Mouse (Mus musculus) MEL (cell line): ENCODE data around the gene Gla. TPM values are rescaled to one million over a fixed set of nuclear protein-coding genes. Genes with fewer than 3 reads are reported as not detected.

Experiments used
- DNase-seq: peaks from one replicate; pipeline ENCODE4 v3.0.0; 2011; ENCODE audit warnings: low read depth, low spot score
- H3K27ac ChIP-seq: 2 replicates; pipeline ENCODE4 v1.5.1; 2012; ENCODE audit warnings: low read depth, mild to moderate bottlenecking, control low read depth, low read length, moderate library complexity; ENCODE audit not compliant: control insufficient read depth
- H3K27me3 ChIP-seq, 2 experiments: fragments of 150-350 bp in 1 of 2; sonication (generic) in 1 of 2; 2 replicates each; pipeline ENCODE4 v1.6.1; 2012; ENCODE audit warnings: low read length in 2 of 2, mild to moderate bottlenecking in 2 of 2, improper control_type of control experiment in 1 of 2, moderate library complexity in 1 of 2; ENCODE audit not compliant: insufficient read depth in 2 of 2, control insufficient read depth in 1 of 2
- H3K36me3 ChIP-seq, 2 experiments: 2 replicates each; pipeline ENCODE4 v1.6.1; 2012 to 2014; ENCODE audit warnings: low read length in 2 of 2, improper control_type of control experiment in 1 of 2, inconsistent platforms in 1 of 2, mild to moderate bottlenecking in 1 of 2; ENCODE audit not compliant: insufficient read depth in 2 of 2, control insufficient read depth in 1 of 2
- H3K4me1 ChIP-seq, 2 experiments: fragments of 150-350 bp in 1 of 2; sonication (generic) in 1 of 2; 2 replicates each; pipeline ENCODE4 v1.6.1; 2012; ENCODE audit warnings: low read length in 2 of 2, improper control_type of control experiment in 1 of 2, mild to moderate bottlenecking in 1 of 2; ENCODE audit not compliant: insufficient read depth in 2 of 2, control insufficient read depth in 1 of 2
- H3K4me3 ChIP-seq, 2 experiments: fragments of 150-350 bp in 1 of 2; sonication (generic) in 1 of 2; 2 replicates each; pipeline ENCODE4 v1.5.1; 2012; ENCODE audit warnings: low read depth in 2 of 2, low read length in 2 of 2, mild to moderate bottlenecking in 2 of 2, moderate library complexity in 2 of 2, control low read depth in 1 of 2, improper control_type of control experiment in 1 of 2; ENCODE audit not compliant: control insufficient read depth in 1 of 2, insufficient read depth in 1 of 2
- H3K79me2 ChIP-seq: 2 replicates; pipeline ENCODE4 v1.6.1; 2012; ENCODE audit warnings: mild to moderate bottlenecking, low read length, moderate library complexity; ENCODE audit not compliant: control insufficient read depth, poor library complexity, insufficient read depth
- H3K9ac ChIP-seq: 2 replicates; pipeline ENCODE4 v1.6.1; 2012; ENCODE audit warnings: low read depth, mild to moderate bottlenecking, control low read depth, low read length, moderate library complexity; ENCODE audit not compliant: control insufficient read depth, poor library complexity, severe bottlenecking
- H3K9me3 ChIP-seq: fragments of 150-350 bp; sonication (generic); replicated peaks from 2 replicates; pipeline ENCODE4 v1.6.1; 2012; ENCODE audit warnings: mild to moderate bottlenecking, low read length, improper control_type of control experiment, moderate library complexity; ENCODE audit not compliant: insufficient read depth
- BHLHE40 ChIP-seq: IDR thresholded peaks from 2 replicates; pipeline ENCODE4 v1.6.1; 2012; ENCODE audit warnings: low read depth, mild to moderate bottlenecking, inconsistent platforms, low read length, improper control_type of control experiment, borderline replicate concordance
- CHD1 ChIP-seq: IDR thresholded peaks from 2 replicates; pipeline ENCODE4 v1.6.1; 2012; ENCODE audit warnings: low read depth, mild to moderate bottlenecking, inconsistent platforms, low read length, improper control_type of control experiment
- CHD2 ChIP-seq: IDR thresholded peaks from 2 replicates; pipeline ENCODE4 v1.6.1; 2011; ENCODE audit warnings: low read length, improper control_type of control experiment
- CTCF ChIP-seq, 3 experiments: IDR thresholded peaks in 2 of 3; conservative IDR thresholded peaks in 1 of 3; 2 replicates each; pipeline ENCODE4 v1.5.1; 2011 to 2012; ENCODE audit warnings: low read length in 3 of 3, low read depth in 2 of 3, mild to moderate bottlenecking in 2 of 3, improper control_type of control experiment in 1 of 3, inconsistent platforms in 1 of 3, mixed read lengths in 1 of 3, moderate library complexity in 1 of 3; ENCODE audit not compliant: control insufficient read depth in 1 of 3, insufficient read depth in 1 of 3, poor library complexity in 1 of 3, severe bottlenecking in 1 of 3
- E2F4 ChIP-seq: IDR thresholded peaks from 2 replicates; pipeline ENCODE4 v1.6.1; 2011; ENCODE audit warnings: low read depth, low read length, improper control_type of control experiment, borderline replicate concordance
- ELF1 ChIP-seq: IDR thresholded peaks from 2 replicates; pipeline ENCODE4 v1.6.1; 2014; ENCODE audit warnings: low read depth, mild to moderate bottlenecking, inconsistent platforms, low read length, improper control_type of control experiment, moderate library complexity
- EP300 ChIP-seq, 2 experiments: IDR thresholded peaks; 2 replicates each; pipeline ENCODE4 v1.6.1; 2011; ENCODE audit warnings: improper control_type of control experiment in 2 of 2, low read length in 2 of 2, low read depth in 1 of 2, mild to moderate bottlenecking in 1 of 2
- ETS1 ChIP-seq: IDR thresholded peaks from 2 replicates; pipeline ENCODE4 v1.6.1; 2012; ENCODE audit warnings: low read depth, mild to moderate bottlenecking, inconsistent platforms, low read length, improper control_type of control experiment, moderate library complexity
- GABPA ChIP-seq: IDR thresholded peaks from 2 replicates; pipeline ENCODE4 v1.6.1; 2012; ENCODE audit warnings: low read depth, mild to moderate bottlenecking, inconsistent platforms, low read length, improper control_type of control experiment, moderate library complexity
- GATA1 ChIP-seq: IDR thresholded peaks from 2 replicates; pipeline ENCODE4 v1.6.1; 2011; ENCODE audit warnings: low read depth, low read length, improper control_type of control experiment
- JUND ChIP-seq: IDR thresholded peaks from 2 replicates; pipeline ENCODE4 v1.6.1; 2011; ENCODE audit warnings: low read depth, mild to moderate bottlenecking, improper control_type of control experiment, low read length
- KAT2A ChIP-seq: conservative IDR thresholded peaks from 2 replicates; pipeline ENCODE4 v1.6.1; 2012; ENCODE audit warnings: low read depth, low read length, improper control_type of control experiment, inconsistent platforms
- MAFK ChIP-seq: IDR thresholded peaks from 2 replicates; pipeline ENCODE4 v1.6.1; 2011; ENCODE audit warnings: low read depth, mild to moderate bottlenecking, low read length, improper control_type of control experiment, borderline replicate concordance
- MAX ChIP-seq: IDR thresholded peaks from 2 replicates; pipeline ENCODE4 v1.6.1; 2011; ENCODE audit warnings: low read length, improper control_type of control experiment
- MAZ ChIP-seq: IDR thresholded peaks from 2 replicates; pipeline ENCODE4 v1.6.1; 2012; ENCODE audit warnings: low read depth, mild to moderate bottlenecking, inconsistent platforms, low read length, improper control_type of control experiment
- MEF2A ChIP-seq: IDR thresholded peaks from 2 replicates; pipeline ENCODE4 v1.6.1; 2014; ENCODE audit warnings: low read depth, mild to moderate bottlenecking, inconsistent platforms, low read length, improper control_type of control experiment; ENCODE audit not compliant: poor library complexity, insufficient replicate concordance, severe bottlenecking; ENCODE audit errors: extremely low read depth
- MXI1 ChIP-seq: IDR thresholded peaks from 2 replicates; pipeline ENCODE4 v1.6.1; 2011; ENCODE audit warnings: mild to moderate bottlenecking, low read depth, low read length, improper control_type of control experiment
- MYB ChIP-seq: IDR thresholded peaks from 2 replicates; pipeline ENCODE4 v1.6.1; 2011; ENCODE audit warnings: mild to moderate bottlenecking, low read depth, low read length, improper control_type of control experiment
- MYC ChIP-seq: IDR thresholded peaks from 2 replicates; pipeline ENCODE4 v1.6.1; 2011; ENCODE audit warnings: low read depth, mild to moderate bottlenecking, low read length, improper control_type of control experiment, moderate library complexity
- NELFE ChIP-seq: IDR thresholded peaks from 2 replicates; pipeline ENCODE4 v1.6.1; 2011; ENCODE audit warnings: low read depth, low read length, improper control_type of control experiment
- NRF1 ChIP-seq: IDR thresholded peaks from 2 replicates; pipeline ENCODE4 v1.6.1; 2014; ENCODE audit warnings: low read depth, mild to moderate bottlenecking, inconsistent platforms, low read length, improper control_type of control experiment, moderate library complexity; ENCODE audit not compliant: poor library complexity, insufficient read depth, severe bottlenecking
- POLR2A ChIP-seq, 2 experiments: IDR thresholded peaks; 2 replicates each; pipeline ENCODE4 v1.6.1; 2011 to 2012; ENCODE audit warnings: low read length in 2 of 2, mild to moderate bottlenecking in 2 of 2, control low read depth in 1 of 2, improper control_type of control experiment in 1 of 2, low read depth in 1 of 2, moderate library complexity in 1 of 2; ENCODE audit not compliant: control insufficient read depth in 1 of 2, insufficient read depth in 1 of 2, poor library complexity in 1 of 2
- POLR2AphosphoS2 ChIP-seq: IDR thresholded peaks from 2 replicates; pipeline ENCODE4 v1.6.1; 2011; ENCODE audit warnings: low read length, improper control_type of control experiment
- POLR2AphosphoS5 ChIP-seq: IDR thresholded peaks from 2 replicates; pipeline ENCODE4 v1.6.1; 2012; ENCODE audit warnings: low read depth, borderline replicate concordance, mild to moderate bottlenecking, inconsistent platforms, low read length, moderate library complexity, mixed read lengths
- RAD21 ChIP-seq: IDR thresholded peaks from 2 replicates; pipeline ENCODE4 v1.6.1; 2011; ENCODE audit warnings: mild to moderate bottlenecking, low read depth, low read length, improper control_type of control experiment
- RCOR1 ChIP-seq: IDR thresholded peaks from 2 replicates; pipeline ENCODE4 v1.6.1; 2012; ENCODE audit warnings: low read depth, mild to moderate bottlenecking, inconsistent platforms, low read length, improper control_type of control experiment
- SIN3A ChIP-seq: IDR thresholded peaks from 2 replicates; pipeline ENCODE4 v1.6.1; 2012; ENCODE audit warnings: low read length, improper control_type of control experiment, inconsistent platforms
- TBP ChIP-seq: IDR thresholded peaks from 2 replicates; pipeline ENCODE4 v1.8.0; 2011; ENCODE audit warnings: low read depth, low read length, improper control_type of control experiment
- TCF12 ChIP-seq: IDR thresholded peaks from 2 replicates; pipeline ENCODE4 v1.6.1; 2014; ENCODE audit warnings: low read depth, mild to moderate bottlenecking, inconsistent platforms, low read length, improper control_type of control experiment, moderate library complexity
- UBTF ChIP-seq: IDR thresholded peaks from 2 replicates; pipeline ENCODE4 v1.6.1; 2012; ENCODE audit warnings: low read depth, mild to moderate bottlenecking, inconsistent platforms, low read length, improper control_type of control experiment, moderate library complexity, borderline replicate concordance; ENCODE audit not compliant: insufficient read depth
- USF1 ChIP-seq: IDR thresholded peaks from 2 replicates; pipeline ENCODE4 v1.6.1; 2014; ENCODE audit warnings: low read depth, mild to moderate bottlenecking, inconsistent platforms, low read length, improper control_type of control experiment, moderate library complexity
- USF2 ChIP-seq, 2 experiments: IDR thresholded peaks; 2 replicates each; pipeline ENCODE4 v1.6.1; 2011 to 2012; ENCODE audit warnings: improper control_type of control experiment in 2 of 2, low read length in 2 of 2, borderline replicate concordance in 1 of 2, inconsistent platforms in 1 of 2, low read depth in 1 of 2, mild to moderate bottlenecking in 1 of 2; ENCODE audit not compliant: insufficient read depth in 1 of 2
- ZC3H11A ChIP-seq: IDR thresholded peaks from 2 replicates; pipeline ENCODE4 v1.6.1; 2012; ENCODE audit warnings: low read depth, mild to moderate bottlenecking, inconsistent platforms, low read length, improper control_type of control experiment
- ZKSCAN1 ChIP-seq: IDR thresholded peaks from 2 replicates; pipeline ENCODE4 v1.6.1; 2012; ENCODE audit warnings: low read depth, mild to moderate bottlenecking, inconsistent platforms, low read length, improper control_type of control experiment, moderate library complexity
- ZNF384 ChIP-seq: IDR thresholded peaks from 2 replicates; pipeline ENCODE4 v1.6.1; 2012; ENCODE audit warnings: low read depth, mild to moderate bottlenecking, inconsistent platforms, low read length, improper control_type of control experiment
- polyA plus RNA-seq, 2 experiments: library from polyadenylated mRNA; stranded (reverse) in 1 of 2; unstranded in 1 of 2; fragments of >175 nt in 1 of 2; fragments of >200 nt in 1 of 2; gene quantifications; 2 replicates each; pipeline versions ENCODE4 v1.2.1 to v1.2.4; 2012; ENCODE audit warnings: low replicate concordance in 2 of 2, low read depth in 1 of 2; ENCODE audit not compliant: insufficient read length in 2 of 2, insufficient read depth in 1 of 2, missing spikeins in 1 of 2
- total RNA-seq: library from RNA; depleted of rRNA; stranded (reverse); fragments of 300-350 nt; gene quantifications from 2 replicates; pipeline ENCODE4 v1.2.3, GENCODE M21; 2012; rRNA removed

Gla gene
- 10.0 and 10.2 TPM in 2 replicates for total RNA-seq
- 10 to 100 TPM in 1 of 2 experiments, not detected in 1; 17.0 TPM for polyA plus RNA-seq

- H3K9ac ChIP-seq, result peak within 1 kb of the TSS; percentile 92
- no peaks in the 10 kb centered on the region for H3K27me3 ChIP-seq
- H3K27ac ChIP-seq, result peak within 1 kb of the TSS; percentile 80
- TF ChIP-seq ELF1 (peak; percentile 95), TBP (peak; percentile 93), USF2 (IDR thresholded peaks at IDR 0.05; ENCODE audit: borderline replicate concordance in 1 of 2, insufficient read depth in 1 of 2, low read depth in 1 of 2, low read length in 2 of 2) (peak; percentile 99 to 100), MYC (peak; percentile 71; the same call in 1 of the 2 replicates), POLR2AphosphoS5 (peak; percentile 41; the same call in 1 of the 2 replicates), UBTF (no peak), CHD1 (no peak), JUND (peak; percentile 57; the same call in 1 of the 2 replicates), MAZ (no peak; the same call in 1 of the 2 replicates), GABPA (no peak; the same call in 1 of the 2 replicates), KAT2A (peak; percentile 66), SIN3A (peak; percentile 98), RAD21 (no peak), MYB (no peak), E2F4 (no peak), POLR2AphosphoS2 (peak; percentile 82), MAX (peak; percentile 99), NELFE (peak; percentile 95), ETS1 (peak; percentile 93), BHLHE40 (peak; percentile 97), CHD2 (peak; percentile 93), MEF2A (no peak), ZC3H11A (no peak), NRF1 (peak; percentile 32; the same call in 1 of the 2 replicates), ZNF384 (no peak), GATA1 (peak; percentile 99), RCOR1 (no peak; the same call in 1 of the 2 replicates), EP300 (IDR thresholded peaks at IDR 0.05; ENCODE audit: low read depth in 1 of 2, low read length in 2 of 2) (peak in 1 of 2 experiments; percentile 27; a peak in 1 of 4 replicates), TCF12 (peak; percentile 35; the same call in 1 of the 2 replicates), USF1 (peak; percentile 98), POLR2A (IDR thresholded peaks at IDR 0.05; ENCODE audit: control insufficient read depth in 1 of 2, insufficient read depth in 1 of 2, low read depth in 1 of 2, low read length in 2 of 2, poor library complexity in 1 of 2) (peak; percentile 70 to 91; a peak in 3 of 4 replicates), MXI1 (peak; percentile 89), MAFK (no peak), ZKSCAN1 (no peak), CTCF (IDR thresholded peaks at IDR 0.05 in 2 of 3, conservative IDR thresholded peaks at IDR 0.05 in 1 of 3; ENCODE audit: control insufficient read depth in 1 of 3, insufficient read depth in 1 of 3, low read depth in 2 of 3, low read length in 3 of 3, poor library complexity in 1 of 3, severe bottlenecking in 1 of 3) (no peak)
Observed at GRCm38 (mm10) chrX:134600659-134601379, at the start of gene Gla, which contains the start of gene Hnrnph2. Gene Gla, minus strand, starts transcription at chrX:134601125. Gene Hnrnph2, plus strand, starts transcription at chrX:134601179.

More at GRCm38 (mm10) chrX:134600659-134601379, at the start of gene Gla, which contains the start of gene Hnrnph2:
- peaks cover 11 to 13% of the 10 kb centered on the region in 2 experiments for H3K4me1 ChIP-seq
- peaks cover 34% of the 10 kb centered on the region for H3K79me2 ChIP-seq
- peaks cover 9 to 27% of the 10 kb centered on the region in 2 experiments for H3K36me3 ChIP-seq
- peak within 1 kb of the TSS; percentile 96 to 99 for H3K4me3 ChIP-seq
- no peaks in the 10 kb centered on the region for H3K9me3 ChIP-seq
- DNase-seq, result peak; percentile 100
